20 mouse cellular contexts compared by ENCODE assay signal in the genomic region with DNA sequence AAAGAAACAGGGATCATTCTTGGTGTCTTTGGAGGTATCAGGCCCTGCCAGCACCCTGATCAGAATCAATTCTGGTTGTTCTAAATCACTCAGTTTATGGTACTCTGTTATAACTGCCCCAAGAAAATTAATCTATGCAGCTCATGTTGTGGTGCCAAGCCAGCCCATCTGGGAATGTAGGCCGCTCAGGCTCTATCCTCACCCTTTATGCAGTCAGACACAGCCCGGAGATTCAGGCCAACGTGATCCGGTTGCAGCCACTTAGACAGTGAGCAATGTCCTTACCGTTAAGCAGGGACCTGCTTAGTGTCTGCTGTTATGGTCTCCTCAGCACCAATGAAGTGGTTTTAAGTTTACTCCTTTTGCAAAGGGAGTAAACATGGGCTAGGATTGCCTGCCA.
DNase-seq lines count a peak whose midpoint lies in the region; ATAC-seq and TF ChIP-seq lines count a peak whose summit lies in the region.
"Had no signal": no experiment of that assay in that cellular context is flagged by ENCODE, and none has a peak within 500 bp of the region (broad histone marks: within the 10 kb centered on the region; RNA-seq: fewer than 3 reads in every experiment).

No protein-coding gene starts in this region.

- DNase-seq in cerebellum, postnatal 14 days: peak; percentile 9 to 19
- no peak for DNase-seq in cerebellum, postnatal 36 days
- DNase-seq in gastrocnemius, adult 2 months: peak; percentile 29
- no peak for DNase-seq in gastrocnemius, postnatal 25 days
- no peak for DNase-seq in midbrain, embryonic 11.5 days (ENCODE audit: low spot score, missing footprints)
- no peak for DNase-seq in hindbrain, embryonic 14.5 days (ENCODE audit: low spot score)
- DNase-seq in Muller cell, postnatal 12 days (ENCODE audit: inconsistent ontology term): no peak
- DNase-seq: adrenal gland, postnatal 25 days; cerebellum, adult 18-20 months; lung, postnatal 4 days; right cerebral cortex, adult 18-20 months had no signal

- 0 out of 2 replicates have a peak, but pooled peaks have one; percentile 8 for ATAC-seq in midbrain, embryonic 13.5 days
- ATAC-seq in midbrain, embryonic 11.5 days (ENCODE audit: low FRiP score): no peak
- ATAC-seq in hindbrain, embryonic 14.5 days (ENCODE audit: low FRiP score): 0 out of 2 replicates have a peak, but pooled peaks have one; percentile 38
- ATAC-seq: CD4-positive, CD25-positive, alpha-beta regulatory T cell, adult 4 months; intestine, postnatal 0 days had no signal

- H3K4me3 ChIP-seq in gastrocnemius, adult 2 months: no peak overlapping the region
- H3K4me3 ChIP-seq in midbrain, embryonic 13.5 days (replicated peaks): no peak overlapping the region
- no peak overlapping the region for H3K4me3 ChIP-seq in midbrain, embryonic 11.5 days (ENCODE audit: low read depth, low read length)
- no peak overlapping the region for H3K4me3 ChIP-seq in hindbrain, embryonic 14.5 days (replicated peaks; ENCODE audit: low read length)
- H3K4me3 ChIP-seq: hindbrain, embryonic 15.5 days; kidney, embryonic 15.5 days; lung, embryonic 15.5 days had no signal

- intact Hi-C loops in gastrocnemius, adult 2 months (cut with DNase I): no loop called here

- no peaks in the 10 kb centered on the region for H3K36me3 ChIP-seq in midbrain, embryonic 13.5 days
- no peaks in the 10 kb centered on the region for H3K36me3 ChIP-seq in midbrain, embryonic 11.5 days (ENCODE audit: control insufficient read depth, insufficient read depth, low read length)
- H3K36me3 ChIP-seq in hindbrain, embryonic 14.5 days (replicated peaks; ENCODE audit: control insufficient read depth, insufficient read depth): no peaks in the 10 kb centered on the region
- H3K36me3 ChIP-seq: G1E; hindbrain, embryonic 15.5 days; kidney, embryonic 15.5 days; lung, embryonic 15.5 days had no signal

- 82% methylated on average over 5 of the region's 5 CpGs for WGBS in midbrain, embryonic 13.5 days
- 87% methylated on average over 5 of the region's 5 CpGs for WGBS in midbrain, embryonic 11.5 days
- WGBS in hindbrain, embryonic 14.5 days: 80% methylated on average over 5 of the region's 5 CpGs

- no peak overlapping the region for H3K9ac ChIP-seq in midbrain, embryonic 13.5 days (replicated peaks)
- H3K9ac ChIP-seq in midbrain, embryonic 11.5 days (ENCODE audit: low read length): no peak overlapping the region
- no peak overlapping the region for H3K9ac ChIP-seq in hindbrain, embryonic 14.5 days
- H3K9ac ChIP-seq: hindbrain, embryonic 15.5 days; kidney, embryonic 15.5 days; liver, embryonic 14.5 days; lung, embryonic 15.5 days had no signal

- no peaks in the 10 kb centered on the region for H3K27me3 ChIP-seq in midbrain, embryonic 13.5 days
- no peaks in the 10 kb centered on the region for H3K27me3 ChIP-seq in midbrain, embryonic 11.5 days (ENCODE audit: control insufficient read depth, insufficient read depth, low read length)
- H3K27me3 ChIP-seq in hindbrain, embryonic 14.5 days (ENCODE audit: control insufficient read depth, insufficient read depth, low read length): no peaks in the 10 kb centered on the region
- H3K27me3 ChIP-seq: hindbrain, embryonic 15.5 days; kidney, embryonic 15.5 days; lung, embryonic 15.5 days had no signal

- no peak overlapping the region for H3K27ac ChIP-seq in gastrocnemius, adult 2 months
- H3K27ac ChIP-seq in midbrain, embryonic 13.5 days: no peak overlapping the region
- no peak overlapping the region for H3K27ac ChIP-seq in midbrain, embryonic 11.5 days (ENCODE audit: low read depth, low read length)
- H3K27ac ChIP-seq in hindbrain, embryonic 14.5 days: no peak overlapping the region
- H3K27ac ChIP-seq: hindbrain, embryonic 15.5 days; kidney, embryonic 15.5 days; liver, embryonic 14.5 days; lung, embryonic 15.5 days; stomach, postnatal 0 days had no signal

- 0 out of 2 replicates have a peak, but pooled peaks cover 6% of the 10 kb centered on the region for H3K4me1 ChIP-seq in midbrain, embryonic 13.5 days (replicated peaks)
- peaks cover 7% of the 10 kb centered on the region; the same call in 1 of the 2 replicates for H3K4me1 ChIP-seq in midbrain, embryonic 11.5 days (ENCODE audit: control insufficient read depth, insufficient read depth, low read length)
- no peaks in the 10 kb centered on the region for H3K4me1 ChIP-seq in hindbrain, embryonic 14.5 days (replicated peaks; ENCODE audit: control insufficient read depth, insufficient read depth, low read length)
- H3K4me1 ChIP-seq: hindbrain, embryonic 15.5 days; kidney, embryonic 15.5 days; lung, embryonic 15.5 days had no signal

- no peaks in the 10 kb centered on the region for H3K9me3 ChIP-seq in midbrain, embryonic 13.5 days
- H3K9me3 ChIP-seq in midbrain, embryonic 11.5 days (ENCODE audit: control insufficient read depth, low read length): no peaks in the 10 kb centered on the region
- H3K9me3 ChIP-seq in hindbrain, embryonic 14.5 days (ENCODE audit: control insufficient read depth, low read length): no peaks in the 10 kb centered on the region
- H3K9me3 ChIP-seq: G1E; hindbrain, embryonic 15.5 days; kidney, embryonic 15.5 days; lung, embryonic 15.5 days had no signal

- H3K4me2 ChIP-seq in midbrain, embryonic 13.5 days (replicated peaks): no peak overlapping the region
- H3K4me2 ChIP-seq in midbrain, embryonic 11.5 days: no peak overlapping the region
- H3K4me2 ChIP-seq in hindbrain, embryonic 14.5 days (replicated peaks): no peak overlapping the region
- H3K4me2 ChIP-seq: hindbrain, embryonic 15.5 days; kidney, embryonic 15.5 days; lung, embryonic 15.5 days had no signal

- TF ChIP-seq CTCF in gastrocnemius, adult 2 months (IDR thresholded peaks at IDR 0.05): no peak

Comparison
In these comparisons a context has a peak if more than half of its experiments do, and no peak if none do; other contexts are left out.
1. DNase-seq: peak in cerebellum, postnatal 14 days (2 of 2) and gastrocnemius, adult 2 months (single experiment); none in cerebellum, postnatal 36 days (0 of 2), gastrocnemius, postnatal 25 days (single experiment), midbrain, embryonic 11.5 days (single experiment), hindbrain, embryonic 14.5 days (single experiment) and Muller cell, postnatal 12 days (single experiment).